Mouse (Mus musculus): ENCODE results near the gene Tspan13. TPM values are rescaled to one million over a fixed set of nuclear protein-coding genes. Genes with fewer than 3 reads are reported as not detected.

Tspan13 gene
- total and polyA plus RNA-seq, 2 experiments: 0.74 to 1.9 TPM

GRCm38 (mm10) chr12:36047593-36047992 lies 5.3 kb upstream of the Tspan13 start:
- TF ChIP-seq POLR2A (IDR thresholded peaks at IDR 0.05; ENCODE audit: extremely low read depth, insufficient read depth, low read length): no peak
- no peaks in the 10 kb centered on the region for H3K79me2 ChIP-seq (ENCODE audit: control insufficient read depth, insufficient read depth, low read length)
- no peak overlapping the region for H3K9ac ChIP-seq (ENCODE audit: low read depth, low read length)
- peaks cover 2% of the 10 kb centered on the region; the same call in 1 of the 2 replicates for H3K27me3 ChIP-seq (ENCODE audit: control insufficient read depth, insufficient read depth, low read length)
- H3K4me1 ChIP-seq (ENCODE audit: control insufficient read depth, insufficient read depth, low read length): no peaks in the 10 kb centered on the region
- WGBS: 87% methylated on average over 2 of the region's 2 CpGs
- H3K27ac ChIP-seq (replicated peaks; ENCODE audit: insufficient read depth, low read depth, low read length): no peak overlapping the region
- no peak for DNase-seq (ENCODE audit: extremely low read depth, low read depth, low spot score)
- H3K4me3 ChIP-seq (ENCODE audit: insufficient read depth, low read depth, low read length): no peak overlapping the region
- H3K36me3 ChIP-seq (ENCODE audit: control insufficient read depth, insufficient read depth, low read length): no peaks in the 10 kb centered on the region

- Histone ChIP-seq H3K9ac (ENCODE audit: low read depth, low read length) (no peak overlapping the region), H3K27me3 (ENCODE audit: control insufficient read depth, insufficient read depth, low read length) (peaks cover 6% of the 10 kb centered on the region; the same call in 1 of the 2 replicates), H3K36me3 (ENCODE audit: control insufficient read depth, insufficient read depth, low read length) (no peaks in the 10 kb centered on the region), H3K4me3 (ENCODE audit: insufficient read depth, low read depth, low read length) (no peak overlapping the region), H3K27ac (replicated peaks; ENCODE audit: insufficient read depth, low read depth, low read length) (no peak overlapping the region), H3K4me1 (ENCODE audit: control insufficient read depth, insufficient read depth, low read length) (no peaks in the 10 kb centered on the region), H3K79me2 (ENCODE audit: control insufficient read depth, insufficient read depth, low read length) (no peaks in the 10 kb centered on the region)
- DNase-seq (ENCODE audit: extremely low read depth, low read depth, low spot score): no peak
- WGBS: 43% methylated on average over 5 of the region's 5 CpGs
- TF ChIP-seq CTCF (IDR thresholded peaks at IDR 0.05; ENCODE audit: low read depth, low read length) (no peak), POLR2A (IDR thresholded peaks at IDR 0.05; ENCODE audit: extremely low read depth, insufficient read depth, low read length) (no peak)
These were observed 3.9 kb upstream of the Tspan13 start for GRCm38 (mm10) chr12:36046196-36046595.

DNA sequence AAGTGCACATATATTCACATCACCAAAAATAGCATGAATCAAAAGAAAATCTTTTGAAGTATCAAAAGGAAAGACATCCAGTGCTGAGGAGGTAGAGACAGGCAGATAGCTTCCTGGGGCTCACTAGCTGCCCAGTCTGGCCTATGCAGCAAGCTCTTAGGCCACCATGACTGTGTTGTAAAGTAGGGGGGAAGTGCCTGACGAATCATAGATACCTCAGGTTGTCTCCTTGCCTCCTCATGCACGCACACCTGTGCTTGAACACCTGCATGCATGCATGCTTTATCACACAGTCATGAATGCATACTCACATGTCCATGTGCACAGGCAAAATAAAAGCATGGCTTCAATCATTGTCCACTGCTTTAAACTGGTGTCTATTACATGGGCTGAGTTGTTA lies 2.4 kb upstream of the Tspan13 start:
- TF ChIP-seq CTCF (IDR thresholded peaks at IDR 0.05; ENCODE audit: low read depth, low read length) (no peak), POLR2A (IDR thresholded peaks at IDR 0.05; ENCODE audit: extremely low read depth, insufficient read depth, low read length) (no peak)
- no peak for DNase-seq (ENCODE audit: extremely low read depth, low read depth, low spot score)
- no peaks in the 10 kb centered on the region for H3K36me3 ChIP-seq (ENCODE audit: control insufficient read depth, insufficient read depth, low read length)
- 80% methylated on average over 2 of the region's 2 CpGs for WGBS
- H3K27ac ChIP-seq (replicated peaks; ENCODE audit: insufficient read depth, low read depth, low read length): no peak overlapping the region
- no peak overlapping the region for H3K9ac ChIP-seq (ENCODE audit: low read depth, low read length)
- no peaks in the 10 kb centered on the region for H3K79me2 ChIP-seq (ENCODE audit: control insufficient read depth, insufficient read depth, low read length)
- peaks cover 8% of the 10 kb centered on the region; the same call in 1 of the 2 replicates for H3K27me3 ChIP-seq (ENCODE audit: control insufficient read depth, insufficient read depth, low read length)
- H3K4me3 ChIP-seq (ENCODE audit: insufficient read depth, low read depth, low read length): no peak overlapping the region
- no peaks in the 10 kb centered on the region for H3K4me1 ChIP-seq (ENCODE audit: control insufficient read depth, insufficient read depth, low read length)

DNA sequence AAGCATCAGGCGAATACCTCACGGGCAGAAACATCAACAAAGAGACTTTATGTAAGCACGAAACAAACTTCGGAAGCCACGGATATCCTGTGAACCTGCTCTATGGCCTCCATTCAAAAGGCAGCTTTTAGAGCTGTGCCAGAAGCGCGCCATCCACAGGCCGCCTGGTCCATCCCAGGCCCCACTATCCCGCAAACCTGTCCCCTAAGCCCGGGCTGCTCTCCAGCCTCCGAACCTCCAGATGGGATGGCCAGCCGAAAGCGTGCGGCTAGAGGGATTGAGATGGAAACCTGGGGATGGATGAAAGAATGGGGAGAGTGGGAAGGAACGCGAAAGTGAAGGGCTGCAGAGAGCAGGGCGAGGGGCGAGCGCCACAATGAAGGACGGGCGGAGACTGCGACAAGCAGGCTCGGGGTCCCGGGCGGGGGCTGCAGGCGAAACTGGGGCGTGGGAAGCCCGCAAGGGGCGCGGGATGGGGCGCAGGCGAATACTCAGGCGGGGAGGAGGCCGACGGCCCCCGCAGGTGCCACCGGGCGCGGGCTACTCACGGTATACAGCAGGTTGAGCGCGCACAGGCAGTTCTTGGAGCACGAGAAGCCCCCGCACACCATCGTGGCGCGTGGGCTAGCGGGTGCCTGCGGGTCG lies 475 bp downstream of the Tspan13 start:
- H3K4me3 ChIP-seq (ENCODE audit: insufficient read depth, low read depth, low read length): peak overlapping the region; percentile 70
- H3K4me1 ChIP-seq (ENCODE audit: control insufficient read depth, insufficient read depth, low read length): no peaks in the 10 kb centered on the region
- 2% methylated on average over 50 of the region's 50 CpGs for WGBS
- TF ChIP-seq CTCF (IDR thresholded peaks at IDR 0.05; ENCODE audit: low read depth, low read length) (no peak), POLR2A (IDR thresholded peaks at IDR 0.05; ENCODE audit: extremely low read depth, insufficient read depth, low read length) (no peak)
- no peak for DNase-seq (ENCODE audit: extremely low read depth, low read depth, low spot score)
- H3K36me3 ChIP-seq (ENCODE audit: control insufficient read depth, insufficient read depth, low read length): no peaks in the 10 kb centered on the region
- H3K27me3 ChIP-seq (ENCODE audit: control insufficient read depth, insufficient read depth, low read length): peaks cover 8% of the 10 kb centered on the region; the same call in 1 of the 2 replicates
- no peak overlapping the region for H3K27ac ChIP-seq (replicated peaks; ENCODE audit: insufficient read depth, low read depth, low read length)
- peak overlapping the region; percentile 23 for H3K9ac ChIP-seq (ENCODE audit: low read depth, low read length)
- no peaks in the 10 kb centered on the region for H3K79me2 ChIP-seq (ENCODE audit: control insufficient read depth, insufficient read depth, low read length)

- no peak overlapping the region for H3K27ac ChIP-seq (replicated peaks; ENCODE audit: insufficient read depth, low read depth, low read length)
- H3K4me1 ChIP-seq (ENCODE audit: control insufficient read depth, insufficient read depth, low read length): no peaks in the 10 kb centered on the region
- TF ChIP-seq CTCF (IDR thresholded peaks at IDR 0.05; ENCODE audit: low read depth, low read length) (no peak), POLR2A (IDR thresholded peaks at IDR 0.05; ENCODE audit: extremely low read depth, insufficient read depth, low read length) (no peak)
- no peaks in the 10 kb centered on the region for H3K36me3 ChIP-seq (ENCODE audit: control insufficient read depth, insufficient read depth, low read length)
- peaks cover 8% of the 10 kb centered on the region; the same call in 1 of the 2 replicates for H3K27me3 ChIP-seq (ENCODE audit: control insufficient read depth, insufficient read depth, low read length)
- no peak overlapping the region for H3K9ac ChIP-seq (ENCODE audit: low read depth, low read length)
- WGBS: 65% methylated on average over 4 of the region's 4 CpGs
- DNase-seq (ENCODE audit: extremely low read depth, low read depth, low spot score): no peak
- no peak overlapping the region for H3K4me3 ChIP-seq (ENCODE audit: insufficient read depth, low read depth, low read length)
- H3K79me2 ChIP-seq (ENCODE audit: control insufficient read depth, insufficient read depth, low read length): no peaks in the 10 kb centered on the region
These were observed 1.1 kb downstream of the Tspan13 start for GRCm38 (mm10) chr12:36041281-36041589.

DNA sequence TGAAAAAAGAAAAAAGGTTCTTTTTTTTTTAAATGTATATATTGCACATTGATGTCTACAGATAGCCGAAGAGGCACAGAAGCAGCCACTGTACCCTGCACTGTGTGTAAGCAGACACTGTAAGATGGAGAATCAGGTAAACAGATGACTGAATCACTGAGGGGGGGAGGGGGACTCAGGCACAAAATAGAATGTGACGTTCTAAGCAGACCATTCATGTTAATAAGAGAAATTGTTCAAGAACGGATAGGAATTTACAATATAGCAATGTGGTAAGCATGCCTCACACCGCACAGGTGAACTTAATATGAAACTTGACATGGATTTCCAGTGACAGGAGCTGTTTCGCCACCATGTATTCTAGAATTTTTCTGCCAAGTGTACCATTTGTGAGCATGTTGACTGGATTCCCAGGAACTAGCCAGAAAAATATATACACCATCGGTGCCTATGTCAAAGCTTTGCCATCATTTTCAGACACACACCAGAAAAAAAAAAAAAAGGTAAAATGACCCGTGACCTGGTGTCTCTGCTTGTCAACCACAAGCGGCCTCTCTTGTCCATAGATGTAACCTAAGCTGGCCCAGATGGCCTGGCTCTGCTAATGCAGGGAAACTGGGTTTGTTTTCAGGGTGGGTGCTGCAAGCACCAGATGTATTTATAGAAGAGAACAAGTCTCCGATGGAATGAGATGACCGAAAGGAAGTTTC lies 1.6 kb downstream of the Tspan13 start:
- Histone ChIP-seq H3K4me1 (ENCODE audit: control insufficient read depth, insufficient read depth, low read length) (no peaks in the 10 kb centered on the region), H3K36me3 (ENCODE audit: control insufficient read depth, insufficient read depth, low read length) (no peaks in the 10 kb centered on the region), H3K4me3 (ENCODE audit: insufficient read depth, low read depth, low read length) (no peak overlapping the region), H3K79me2 (ENCODE audit: control insufficient read depth, insufficient read depth, low read length) (no peaks in the 10 kb centered on the region), H3K27me3 (ENCODE audit: control insufficient read depth, insufficient read depth, low read length) (peaks cover 8% of the 10 kb centered on the region; the same call in 1 of the 2 replicates), H3K9ac (ENCODE audit: low read depth, low read length) (no peak overlapping the region), H3K27ac (replicated peaks; ENCODE audit: insufficient read depth, low read depth, low read length) (no peak overlapping the region)
- DNase-seq (ENCODE audit: extremely low read depth, low read depth, low spot score): no peak
- WGBS: 81% methylated on average over 10 of the region's 10 CpGs
- TF ChIP-seq POLR2A (IDR thresholded peaks at IDR 0.05; ENCODE audit: extremely low read depth, insufficient read depth, low read length) (no peak), CTCF (IDR thresholded peaks at IDR 0.05; ENCODE audit: low read depth, low read length) (no peak)

Measured in liver, adult 2 months (tissue).